Comparison of ENCODE assay signal across 17 mouse cellular contexts in genomic region chr15:56119287-56120065, GRCm38 (mm10).
"Had no signal": no experiment of that assay in that cellular context is flagged by ENCODE, and none has a peak within 500 bp of the region (broad histone marks: within the 10 kb centered on the region; RNA-seq: fewer than 3 reads in every experiment).

No protein-coding gene starts in this region.

- H3K4me3 ChIP-seq: kidney, embryonic 15.5 days; left cerebral cortex, adult 2 months; liver, embryonic 13.5 days; lung, embryonic 15.5 days; midbrain, embryonic 10.5 days; midbrain, embryonic 13.5 days; myocyte; neural tube, embryonic 13.5 days had no signal

- H3K36me3 ChIP-seq: kidney, embryonic 15.5 days; liver, embryonic 13.5 days; lung, embryonic 15.5 days; midbrain, embryonic 10.5 days; midbrain, embryonic 13.5 days; neural tube, embryonic 13.5 days had no signal

- H3K4me1 ChIP-seq: kidney, embryonic 15.5 days; liver, embryonic 13.5 days; lung, embryonic 15.5 days; midbrain, embryonic 13.5 days; neural tube, embryonic 13.5 days had no signal

- H3K27me3 ChIP-seq: kidney, embryonic 15.5 days; liver, embryonic 13.5 days; lung, embryonic 15.5 days; midbrain, embryonic 13.5 days; neural tube, embryonic 13.5 days had no signal

- H3K27ac ChIP-seq: kidney, embryonic 15.5 days; left cerebral cortex, adult 2 months; liver, embryonic 13.5 days; lung, embryonic 15.5 days; midbrain, embryonic 10.5 days; midbrain, embryonic 13.5 days; neural tube, embryonic 13.5 days had no signal

- ATAC-seq: midbrain, embryonic 13.5 days; midbrain, embryonic 16.5 days had no signal

- H3K9me3 ChIP-seq: kidney, embryonic 15.5 days; liver, embryonic 13.5 days; lung, embryonic 15.5 days; midbrain, embryonic 10.5 days; midbrain, embryonic 13.5 days; neural tube, embryonic 13.5 days had no signal

- DNase-seq: kidney, postnatal 10 days; kidney, postnatal 36 days; layer of hippocampus, postnatal 36 days; liver, embryonic 13.5 days; lung, postnatal 10 days; lung, postnatal 36 days; thymus, adult 2 months; thymus, postnatal 14 days; thymus, postnatal 4 days had no signal

- H3K4me2 ChIP-seq: kidney, embryonic 15.5 days; liver, embryonic 13.5 days; lung, embryonic 15.5 days; midbrain, embryonic 13.5 days; neural tube, embryonic 13.5 days had no signal

- H3K9ac ChIP-seq: kidney, embryonic 15.5 days; liver, embryonic 13.5 days; lung, embryonic 15.5 days; midbrain, embryonic 13.5 days; neural tube, embryonic 13.5 days had no signal
